In genomic region chr5:82356336-82356735, GRCm38 (mm10) we compare ENCODE assay signal across 20 mouse cellular contexts.
"Had no signal": no experiment of that assay in that cellular context is flagged by ENCODE, and none has a peak within 500 bp of the region (broad histone marks: within the 10 kb centered on the region; RNA-seq: fewer than 3 reads in every experiment).

No protein-coding gene starts in this region.

- ATAC-seq: forebrain, embryonic 13.5 days; forebrain, embryonic 14.5 days; forebrain, embryonic 15.5 days; forebrain, embryonic 16.5 days; forebrain, postnatal 0 days had no signal

- DNase-seq: cerebellum, adult 8-10 months; cerebellum, adult 9-11 months; cerebellum, postnatal 10 days; cerebellum, postnatal 14 days; cerebellum, postnatal 25 days; cerebellum, postnatal 36 days; embryo, embryonic 11 days; forebrain, postnatal 0 days; gastrocnemius, adult 2 months; gastrocnemius, postnatal 10 days; gastrocnemius, postnatal 14 days; gastrocnemius, postnatal 25 days; gastrocnemius, postnatal 36 days; heart, adult 11 months; heart, adult 18-20 months; heart, adult 2 months had no signal
